Mouse (Mus musculus): ENCODE measurements around the gene Ppef1.

DNA sequence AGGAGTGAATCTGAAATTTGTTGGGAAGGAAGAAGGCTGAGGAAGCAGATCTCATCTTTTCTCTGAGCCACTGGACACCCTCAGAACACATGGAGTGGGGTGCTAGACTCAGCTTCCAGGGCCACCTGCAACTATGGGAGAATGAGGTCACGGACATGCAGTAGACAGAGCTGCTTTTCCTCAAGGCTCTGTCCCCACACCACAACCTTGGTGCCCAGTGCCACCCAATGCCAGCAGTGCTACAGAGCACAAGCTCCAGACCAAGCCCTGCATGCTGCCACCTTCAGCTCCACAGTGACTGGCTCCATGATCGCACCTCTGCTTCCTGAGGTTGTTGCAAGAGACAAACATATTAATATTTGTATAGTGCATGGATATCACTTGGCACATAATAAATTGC, 132.2 kb downstream of the Ppef1 start:
- no peak for TF ChIP-seq CTCF (IDR thresholded peaks at IDR 0.05 in 2 of 3, conservative IDR thresholded peaks at IDR 0.05 in 1 of 3; ENCODE audit: control insufficient read depth in 1 of 3, insufficient read depth in 1 of 3, low read depth in 2 of 3, low read length in 3 of 3, poor library complexity in 1 of 3, severe bottlenecking in 1 of 3)
- no peak for TF ChIP-seq POLR2A (IDR thresholded peaks at IDR 0.05; ENCODE audit: control insufficient read depth in 1 of 2, insufficient read depth in 1 of 2, low read depth in 1 of 2, low read length in 2 of 2, poor library complexity in 1 of 2)
- no peak for TF ChIP-seq MAX (IDR thresholded peaks at IDR 0.05; ENCODE audit: low read length)
- no peak for TF ChIP-seq SMC3 (IDR thresholded peaks at IDR 0.05; ENCODE audit: low read depth, low read length)
- TF ChIP-seq ZNF384 (IDR thresholded peaks at IDR 0.05; ENCODE audit: low read depth, low read length), result no peak
- no peak for TF ChIP-seq CHD2 (IDR thresholded peaks at IDR 0.05; ENCODE audit: low read length)

Data from MEL (cell line).